Mouse (Mus musculus) heart, postnatal 25 days (tissue): ENCODE data around the gene Mapre1. TPM values are rescaled to one million over a fixed set of nuclear protein-coding genes. Genes with fewer than 3 reads are reported as not detected.
A peak's percentile ranks its signal among the peaks of the same experiment; 100 is the strongest.
"Not testable (repeated sequence)": the region's sequence is repeated elsewhere in the genome, so short reads cannot be mapped to it uniquely, and the experiment has no call there.

Experiments
- DNase-seq: peaks from one replicate; pipeline ENCODE4 v3.0.0; 2022; ENCODE audit warnings: low spot score
- intact Hi-C: fragments of 180-260 bp; cut with DNase I; formaldehyde crosslinking; loops from one replicate; pipeline ENCODE4 v1.15.1; 2025
- total RNA-seq, 2 experiments: library from RNA; stranded (reverse); gene quantifications; 2 replicates each; pipeline ENCODE4 v1.2.3; 2021

Mapre1 gene
- total RNA-seq, 2 experiments from 2014 or later, result 57.8 to 60.0 TPM

DNA sequence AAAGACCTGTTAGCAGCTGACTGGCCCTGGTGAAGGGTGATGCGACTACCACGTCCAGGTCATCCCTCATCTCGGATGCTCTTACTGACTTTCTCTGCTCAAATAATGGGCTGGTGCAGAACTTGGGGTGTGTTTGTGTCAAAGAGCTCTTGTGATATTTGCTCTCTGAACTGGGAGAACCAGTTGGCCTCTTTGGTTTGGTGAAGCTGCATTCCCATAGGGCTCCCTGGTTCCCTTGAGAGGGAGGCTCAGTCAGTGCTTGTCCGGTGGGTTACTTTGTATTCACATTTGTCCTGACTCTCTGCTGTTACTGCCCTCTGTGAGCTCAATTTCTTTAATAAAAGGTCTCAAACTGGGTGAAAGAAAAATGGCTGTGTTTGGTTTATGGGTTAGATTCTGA lies 31.9 kb downstream of the Mapre1 start:
- DNase-seq, result no peak
- intact Hi-C loops, result no loop called here

DNA sequence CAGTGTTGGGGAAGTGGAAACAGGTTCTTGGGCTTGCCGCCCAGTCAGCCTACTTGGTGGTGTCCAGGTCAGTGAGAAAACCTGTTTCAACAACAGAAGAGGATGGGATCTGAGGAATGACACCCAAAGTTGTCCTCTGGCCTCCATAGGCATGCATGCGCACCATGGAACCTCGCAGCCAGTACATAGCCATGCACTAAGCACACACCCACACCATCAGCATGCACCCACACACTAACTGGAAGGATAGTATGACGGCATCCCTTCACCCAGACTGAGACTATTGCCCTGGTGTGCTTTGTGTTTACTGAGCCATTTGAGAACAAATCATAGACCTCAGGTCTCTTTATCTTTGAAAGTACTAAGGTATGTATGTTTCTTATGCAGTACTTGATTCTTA lies 34.4 kb downstream of the Mapre1 start:
- intact Hi-C loops, result no loop called here
- no peak for DNase-seq

GRCm38 (mm10) chr2:153778638-153779362 lies 37.7 kb downstream of the Mapre1 start:
- intact Hi-C loops, result no loop called here
- peak; percentile 63 for DNase-seq

DNA sequence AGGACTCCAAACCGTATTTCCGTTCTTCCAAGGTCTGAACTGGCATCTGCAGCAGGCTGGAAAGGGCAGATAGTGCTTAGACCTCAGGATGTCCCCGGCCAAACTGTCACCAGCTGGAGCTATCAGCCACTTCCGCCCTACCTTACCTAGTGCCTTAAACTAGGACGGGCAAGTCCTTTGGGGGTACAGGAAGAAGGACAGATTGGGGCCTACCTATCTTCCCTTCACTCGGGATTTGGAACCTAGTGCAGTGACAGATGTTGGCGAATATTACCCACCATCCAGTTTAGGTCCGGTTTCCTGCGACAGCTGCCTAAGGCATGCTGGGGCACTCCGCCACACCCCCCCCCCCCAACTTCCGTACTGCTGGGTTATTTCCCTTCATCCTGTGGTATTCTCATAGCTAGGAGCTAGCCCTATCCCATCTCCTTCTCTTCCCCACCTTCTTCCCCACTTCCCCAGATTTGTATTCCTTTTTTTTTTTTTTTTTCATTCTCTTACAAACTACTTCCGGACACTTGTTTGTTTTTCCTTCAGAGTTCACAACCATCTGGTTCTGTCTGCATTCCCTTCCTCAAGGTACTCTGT lies 38.4 kb downstream of the Mapre1 start, which contains the start of gene Efcab8:
Gene Efcab8 (plus strand): TSS at position 538 of the 588 bp plus-strand sequence.
- DNase-seq, result no peak
- intact Hi-C loops, result no loop called here

- DNase-seq, result no peak
- intact Hi-C loops, result no loop called here
Observed at GRCm38 (mm10) chr2:153781181-153781580, 40.1 kb downstream of the Mapre1 start.

GRCm38 (mm10) chr2:153784668-153785067 lies 43.6 kb downstream of the Mapre1 start:
- intact Hi-C loops, result no loop called here
- DNase-seq, result no peak

- DNase-seq, result no peak
- intact Hi-C loops, result loop anchor here (5.0 kb wide), 1 partner anchor 81 kb away; no protein-coding TSS in a partner anchor
Observed at GRCm38 (mm10) chr2:153793366-153793765, 52.3 kb downstream of the Mapre1 start.

GRCm38 (mm10) chr2:153795090-153795489 lies 54.0 kb downstream of the Mapre1 start:
- intact Hi-C loops, result no loop called here

GRCm38 (mm10) chr2:153807464-153807863 lies 66.4 kb downstream of the Mapre1 start:
- intact Hi-C loops, result loop anchor here (2.0 to 5.0 kb wide), 2 partner anchors 45 to 121 kb away; no protein-coding TSS in a partner anchor
- not testable (repeated sequence) for DNase-seq

More at GRCm38 (mm10) chr2:153795090-153795489, 54.0 kb downstream of the Mapre1 start:
- DNase-seq, result no peak

DNA sequence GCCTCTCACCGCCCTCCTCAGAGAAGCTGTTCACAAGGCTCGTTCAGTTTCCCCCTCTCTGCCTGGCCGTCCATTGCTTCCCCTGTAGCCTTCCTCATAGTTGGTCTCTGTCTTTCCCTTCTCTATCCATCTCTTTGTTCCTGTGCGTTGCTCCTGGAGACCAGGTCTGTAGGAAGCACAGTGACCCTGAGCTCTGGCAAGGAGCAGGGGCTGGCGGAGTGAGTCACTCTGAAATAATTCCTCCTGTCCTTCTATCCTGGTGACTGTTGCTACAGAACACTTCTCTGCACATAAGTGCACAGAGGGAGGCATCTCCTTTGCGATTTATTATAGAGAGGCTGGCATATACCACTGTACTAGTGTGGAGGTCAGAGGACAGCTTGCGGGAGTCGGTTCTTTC lies 67.1 kb downstream of the Mapre1 start:
- intact Hi-C loops, result loop anchor here (5.0 kb wide), 1 partner anchor 44 kb away; no protein-coding TSS in a partner anchor

DNA sequence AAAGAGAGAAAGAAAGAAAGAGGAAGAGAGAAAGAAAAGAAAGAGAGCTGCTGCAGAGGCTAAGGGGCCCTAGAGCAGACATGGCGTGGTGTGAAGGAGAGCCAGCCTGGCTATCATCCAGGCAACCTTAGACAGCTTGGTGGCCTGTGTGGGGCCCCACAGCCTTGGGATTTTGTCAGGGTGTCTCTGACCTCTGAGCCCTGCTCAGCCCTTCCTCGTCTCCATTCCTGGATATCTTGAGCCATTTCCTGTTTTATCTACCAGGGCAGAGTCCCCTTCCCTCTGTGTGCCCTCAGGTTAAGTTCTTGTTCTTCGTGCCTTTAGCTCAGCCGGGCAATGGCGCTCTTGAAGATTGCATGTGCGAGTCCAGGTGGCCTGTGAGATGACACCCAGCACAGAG lies 67.8 kb downstream of the Mapre1 start:
- intact Hi-C loops, result loop anchor here (5.0 kb wide), 1 partner anchor 43 kb away; no protein-coding TSS in a partner anchor
- DNase-seq, result no peak

More for the DNA sequence above, 67.1 kb downstream of the Mapre1 start:
- DNase-seq, result no peak

DNA sequence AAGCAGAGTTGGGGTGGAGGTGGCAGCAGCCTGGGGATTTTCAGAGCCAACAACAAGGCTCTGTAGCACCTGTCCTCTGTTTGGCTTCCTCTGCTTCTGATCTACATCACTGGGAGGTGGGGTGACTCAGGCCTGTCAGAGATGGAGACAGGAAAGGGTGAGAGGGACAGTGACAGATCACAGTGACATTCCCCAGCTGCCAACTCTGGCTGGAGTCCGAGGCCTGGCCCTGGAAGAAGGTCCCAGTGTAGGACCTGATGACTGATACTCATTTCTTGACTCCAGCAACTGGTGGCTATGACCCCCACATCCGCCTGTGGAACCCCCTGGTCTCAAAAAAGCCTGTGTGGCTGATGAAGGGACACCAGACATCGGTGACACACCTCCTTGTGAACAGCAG lies 68.8 kb downstream of the Mapre1 start:
- intact Hi-C loops, result loop anchor here (5.0 kb wide), 1 partner anchor 42 kb away; no protein-coding TSS in a partner anchor
- DNase-seq, result no peak

- DNase-seq, result no peak
- intact Hi-C loops, result no loop called here
Observed at GRCm38 (mm10) chr2:153822005-153822543, 81.0 kb downstream of the Mapre1 start.

Other genes with a start within 250 kb of the Mapre1 start
- not detected for gene 4930404H24Rik, start 248.5 kb upstream of the Mapre1 start, total RNA-seq
- 1 to 10 TPM; 4.4 TPM for gene Nol4l, start 211.3 kb upstream of the Mapre1 start, total RNA-seq
- gene Commd7, start 108.5 kb upstream of the Mapre1 start, total RNA-seq, result 10 to 100 TPM; 13.9 to 14.6 TPM
- 1 to 10 TPM; 1.3 to 1.4 TPM for gene Dnmt3b, start 91.8 kb upstream of the Mapre1 start, total RNA-seq
- gene Dnmt3c, start 44.6 kb upstream of the Mapre1 start, total RNA-seq, result not detected
- not detected for gene Efcab8, start 38.7 kb downstream of the Mapre1 start, total RNA-seq
- not detected for gene Sun5, start 129.8 kb downstream of the Mapre1 start, total RNA-seq
- not detected for gene Bpifb2, start 133.8 kb downstream of the Mapre1 start, total RNA-seq
- gene Bpifb6, start 159.1 kb downstream of the Mapre1 start, total RNA-seq, result not detected
- not detected for gene Bpifb3, start 177.0 kb downstream of the Mapre1 start, total RNA-seq
- gene Bpifb4, start 196.9 kb downstream of the Mapre1 start, total RNA-seq, result not detected
- not detected for gene Bpifa6, start 233.7 kb downstream of the Mapre1 start, total RNA-seq